Mouse (Mus musculus): ENCODE data around the gene Dnah14.

GRCm38 (mm10) chr1:181560896-181561767 lies 15.2 kb upstream of the Dnah14 start:
- TF ChIP-seq CTCF (conservative IDR thresholded peaks at IDR 0.05; ENCODE audit: low read length), result no peak
- no peak for TF ChIP-seq POU5F1 (IDR thresholded peaks at IDR 0.05; ENCODE audit: borderline replicate concordance, low read length)

Data from E14TG2a.4 (cell line).